Mouse (Mus musculus) left cerebral cortex, adult 18-20 months (tissue): Measurements from ENCODE around the gene Prcc. TPM values are rescaled to one million over a fixed set of nuclear protein-coding genes. Genes with fewer than 3 reads are reported as not detected.

Source experiments
- DNase-seq, 2 experiments: peaks; one replicate each; pipeline ENCODE4 v3.0.0; 2021 to 2022; ENCODE audit warnings: low spot score in 2 of 2, mixed read lengths in 1 of 2
- long read RNA-seq, 2 experiments: library from polyadenylated mRNA; stranded (forward); transcript quantifications; one replicate each; pipeline ENCODE4 v2.0.0; 2021
- total RNA-seq, 2 experiments: library from RNA; stranded (reverse); gene quantifications; 2 replicates each; pipeline ENCODE4 v1.2.3; 2021

The Prcc gene
- 10 to 100 TPM; 58.4 to 59.5 TPM for total RNA-seq
- long read RNA-seq, experiment 1, transcript Prcc-201 (7 exons, 2,099 nt), result major isoform, 26 of 34 reads
- long read RNA-seq, experiment 1, partial matches to known transcripts, result 6 of 34 reads
- long read RNA-seq, experiment 1, other reads (novel, unspliced or antisense), result 2 of 34 reads
- long read RNA-seq, experiment 2, transcript Prcc-201 (7 exons, 2,099 nt), result major isoform, 16 of 20 reads
- long read RNA-seq, experiment 2, partial matches to known transcripts, result 4 of 20 reads
- long read RNA-seq, experiment 2, other reads (novel, unspliced or antisense), result 0 of 20 reads

- DNase-seq, result peak; percentile 87 to 93
These were observed at the start of gene Prcc for GRCm38 (mm10) chr3:87885281-87886003. Gene Prcc, minus strand, starts transcription at chr3:87885608.

DNA sequence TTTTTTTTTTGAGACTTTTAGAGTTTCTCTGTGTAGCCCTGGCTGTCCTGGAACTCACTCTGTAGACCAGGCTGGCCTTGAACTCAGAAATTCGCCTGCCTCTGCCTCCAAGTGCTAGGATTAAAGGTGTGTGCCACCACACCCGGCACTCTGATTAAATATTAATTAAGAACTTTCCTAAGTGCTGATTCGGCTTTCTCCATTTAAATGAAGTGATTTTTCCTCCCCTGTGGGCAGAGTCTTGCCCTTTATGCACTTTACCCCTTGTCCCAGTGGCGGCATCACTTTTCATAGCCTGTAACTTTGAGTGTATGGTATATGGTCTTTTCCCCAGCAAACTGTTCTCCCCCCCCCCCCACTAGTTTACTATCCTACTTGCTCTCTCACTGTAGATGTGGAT is 49.8 kb upstream of the Prcc start:
- DNase-seq, result no peak

DNA sequence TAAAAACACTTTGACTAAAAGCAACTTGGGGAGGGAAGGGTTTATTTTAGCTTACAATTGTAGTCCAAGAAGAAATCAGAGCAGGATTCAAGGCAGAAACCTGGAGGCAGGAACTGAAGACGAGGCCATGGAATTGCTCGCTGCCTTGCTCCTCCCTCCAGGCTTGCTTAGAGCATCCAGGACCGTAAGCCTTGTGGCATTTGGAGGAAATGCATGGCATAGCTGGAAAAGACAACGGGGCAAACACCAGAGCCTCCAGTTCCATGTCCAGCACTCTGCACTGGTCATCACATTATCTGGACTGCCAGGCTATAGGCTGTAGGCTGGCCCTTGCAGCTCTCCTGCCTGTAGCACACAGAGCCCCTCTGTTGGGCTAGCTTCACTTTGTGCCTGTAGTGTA is 49.1 kb upstream of the Prcc start:
- DNase-seq, result no peak

DNA sequence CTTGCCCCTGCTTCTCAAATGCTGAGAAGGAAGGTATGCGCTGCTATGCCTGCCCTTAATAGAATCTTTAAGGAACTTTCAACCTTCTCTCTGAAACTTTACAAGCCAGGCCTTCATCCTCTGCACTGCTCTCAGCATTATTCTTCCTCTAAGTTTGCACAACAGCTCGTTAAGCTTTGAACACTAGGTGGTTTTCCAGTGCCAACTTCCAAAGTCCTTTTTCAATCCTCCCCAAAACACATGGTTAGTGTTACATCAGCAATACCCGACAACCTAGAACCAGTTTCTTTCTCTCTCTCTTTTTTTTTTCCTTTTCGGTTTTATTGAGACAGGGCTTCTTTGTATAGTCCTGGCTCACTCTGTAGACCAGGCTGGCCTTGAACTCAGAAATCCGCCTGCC is 48.6 kb upstream of the Prcc start:
- DNase-seq, result no peak

DNA sequence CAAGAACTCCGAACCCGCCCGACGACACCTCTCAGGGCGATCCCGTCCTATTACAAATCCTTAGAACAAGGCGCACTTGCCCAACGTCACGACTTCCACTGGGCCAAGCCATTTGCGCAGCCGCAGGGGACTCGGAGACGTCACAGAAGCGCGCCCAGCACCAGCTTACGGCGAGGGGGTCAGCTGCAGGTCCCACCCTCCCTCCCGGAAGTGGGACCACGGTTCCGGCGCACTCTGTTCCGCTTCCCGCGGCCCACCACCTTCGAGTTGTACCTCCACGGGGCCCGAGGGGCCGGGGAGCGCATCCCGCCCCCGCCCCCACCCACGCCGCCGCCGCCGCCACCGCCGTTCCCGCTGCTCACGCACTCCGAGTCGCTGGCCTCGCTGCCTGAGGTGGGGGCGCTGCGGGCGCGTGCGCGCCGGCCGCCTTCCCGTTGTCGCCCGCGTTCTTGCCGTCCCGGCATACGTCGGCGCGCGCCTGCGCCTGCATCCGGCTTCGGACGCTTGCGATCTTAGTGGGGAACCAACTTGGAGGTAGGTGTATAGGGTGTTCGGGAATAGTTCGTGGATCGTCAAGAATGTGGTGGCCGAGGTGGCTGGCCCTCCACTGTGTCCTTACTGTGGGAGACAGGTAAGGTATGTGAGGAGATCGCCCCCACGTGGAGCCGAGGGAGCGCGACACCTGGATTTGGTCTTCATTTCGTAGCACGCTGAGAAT is 44.8 kb upstream of the Prcc start, which contains the start of the genes Isg20l2 and Rrnad1:
TSS of gene Isg20l2 (plus strand) at position 237 of the 718 bp plus-strand sequence.
TSS of gene Rrnad1 (minus strand) at position 640 of the 718 bp plus-strand sequence.
- peak; percentile 98 to 99 for DNase-seq

- DNase-seq, result no peak
These were observed 44.1 kb upstream of the Prcc start for GRCm38 (mm10) chr3:87929341-87930077.

- no peak for DNase-seq
These were observed 42.0 kb upstream of the Prcc start for GRCm38 (mm10) chr3:87927452-87927851.

DNA sequence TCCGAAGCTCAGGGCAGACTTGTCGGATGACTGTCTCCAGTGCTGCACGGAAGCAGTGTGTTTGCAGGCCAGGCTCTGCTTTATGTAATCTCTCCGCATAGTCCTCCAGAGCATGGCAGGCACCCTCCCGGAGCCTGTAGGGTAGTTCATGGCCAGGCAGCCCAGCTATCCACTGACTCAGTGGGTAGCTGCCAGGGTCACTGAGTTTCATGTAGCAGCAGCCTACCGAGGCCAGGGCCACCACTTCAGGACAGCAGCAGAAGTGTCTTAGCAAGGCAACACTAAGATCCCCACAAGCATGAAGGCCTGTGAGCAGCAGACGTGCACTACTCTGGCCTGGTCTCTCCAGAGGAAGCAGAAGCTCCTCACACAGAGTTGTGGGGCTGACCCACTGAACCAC is 39.6 kb upstream of the Prcc start:
- no peak for DNase-seq

GRCm38 (mm10) chr3:87920270-87920943 is 35.0 kb upstream of the Prcc start:
- no peak for DNase-seq

DNA sequence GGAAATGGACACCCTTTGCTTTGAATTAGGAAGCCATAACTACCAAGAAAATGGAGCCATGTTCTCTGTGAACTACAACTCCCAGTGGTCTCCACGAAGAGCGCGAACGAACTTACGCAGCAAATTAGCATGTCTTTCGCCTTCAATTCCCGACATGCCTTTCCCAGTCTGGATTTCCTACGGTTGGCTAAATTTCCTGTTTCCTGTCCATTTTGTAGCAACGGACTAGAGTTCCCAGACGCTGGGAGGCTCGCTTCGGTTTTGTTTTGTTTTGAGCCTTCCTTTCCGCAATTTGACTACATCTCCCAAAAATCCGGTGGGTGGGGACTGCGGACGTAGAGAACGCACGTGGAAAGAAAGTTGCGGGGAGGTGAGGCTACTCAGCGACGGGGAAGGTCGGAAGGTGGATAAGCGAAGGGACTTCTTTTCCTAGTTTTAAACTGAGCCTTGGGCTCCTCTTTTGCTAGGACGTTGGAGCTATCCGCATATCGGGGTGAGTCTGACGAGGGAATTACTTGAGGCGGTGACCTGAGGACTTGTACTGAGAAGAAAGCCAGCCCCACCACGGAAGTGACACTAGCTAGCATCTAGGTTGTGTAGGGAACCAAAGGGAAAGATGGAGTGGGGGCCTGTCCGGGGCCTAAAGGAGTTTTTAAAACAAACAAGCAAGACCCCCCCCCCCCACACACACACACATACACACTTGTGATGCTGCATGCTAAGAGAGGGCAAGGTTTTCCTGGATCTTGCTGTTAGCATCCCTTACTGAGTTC is 34.1 kb upstream of the Prcc start, which contains the start of gene Mrpl24:
TSS of gene Mrpl24 (plus strand) at position 171 of the 773 bp plus-strand sequence.
- DNase-seq, result peak; percentile 74 to 84

- DNase-seq, result no peak
These were observed 33.1 kb upstream of the Prcc start for GRCm38 (mm10) chr3:87918551-87918950.

DNA sequence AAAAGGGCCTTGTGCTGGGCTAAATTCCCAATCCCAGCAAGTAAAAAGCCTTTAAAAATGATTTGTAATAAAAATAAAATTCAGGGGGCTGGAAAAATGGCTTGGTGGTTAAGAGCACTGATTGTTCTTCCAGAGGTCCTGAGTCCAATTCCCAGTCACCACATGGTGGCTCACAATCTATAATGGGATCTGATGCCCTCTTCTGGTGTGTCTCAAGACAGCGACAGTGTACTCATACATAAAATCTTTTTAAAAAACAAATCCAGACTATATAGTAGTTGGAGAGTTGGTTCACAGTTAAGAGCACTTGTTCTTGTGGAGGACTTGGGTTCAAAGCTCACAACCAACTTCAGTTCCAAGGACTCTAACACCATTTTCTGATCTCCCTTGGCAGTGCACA is 31.6 kb upstream of the Prcc start:
- DNase-seq, result no peak

- DNase-seq, result no peak
These were observed 28.5 kb upstream of the Prcc start for GRCm38 (mm10) chr3:87913891-87914290.

DNA sequence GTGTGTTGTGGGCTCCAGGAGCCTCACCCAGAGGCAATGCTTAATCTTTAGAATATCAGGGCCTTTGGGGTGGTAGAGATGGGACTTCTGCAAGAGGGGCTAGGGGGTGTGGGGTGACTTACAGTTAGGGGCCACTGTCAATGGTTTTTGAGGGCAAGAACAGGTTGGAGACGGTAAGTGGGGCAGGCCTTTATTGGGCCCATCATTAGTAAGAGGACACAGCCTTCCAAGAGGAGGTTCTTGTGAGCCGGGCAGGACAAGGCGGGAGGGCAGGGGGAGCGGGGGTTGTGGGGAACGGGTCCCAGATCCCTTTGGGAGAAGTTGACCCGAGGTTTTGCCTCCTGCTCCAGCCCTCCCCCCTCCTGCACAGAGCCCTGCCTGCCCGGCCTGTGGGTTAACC is 28.1 kb upstream of the Prcc start:
- DNase-seq, result no peak

GRCm38 (mm10) chr3:87910573-87911141 is 25.2 kb upstream of the Prcc start:
- peak in 1 of 2 experiments; percentile 34 for DNase-seq

GRCm38 (mm10) chr3:87909874-87910273 is 24.5 kb upstream of the Prcc start:
- DNase-seq, result no peak

- no peak for DNase-seq
These were observed 24.0 kb upstream of the Prcc start for GRCm38 (mm10) chr3:87909381-87909780.

GRCm38 (mm10) chr3:87907906-87908305 is 22.5 kb upstream of the Prcc start:
- DNase-seq, result no peak
